Mouse (Mus musculus) MEL (cell line): Measurements from ENCODE around the gene Nbas. TPM values are rescaled to one million over a fixed set of nuclear protein-coding genes. Genes with fewer than 3 reads are reported as not detected.

Experiments
- DNase-seq: peaks from one replicate; pipeline ENCODE4 v3.0.0; 2011; ENCODE audit warnings: low read depth, low spot score
- H3K27ac ChIP-seq: 2 replicates; pipeline ENCODE4 v1.5.1; 2012; ENCODE audit warnings: low read depth, mild to moderate bottlenecking, control low read depth, low read length, moderate library complexity; ENCODE audit not compliant: control insufficient read depth
- H3K27me3 ChIP-seq, 2 experiments: fragments of 150-350 bp in 1 of 2; sonication (generic) in 1 of 2; 2 replicates each; pipeline ENCODE4 v1.6.1; 2012; ENCODE audit warnings: low read length in 2 of 2, mild to moderate bottlenecking in 2 of 2, improper control_type of control experiment in 1 of 2, moderate library complexity in 1 of 2; ENCODE audit not compliant: insufficient read depth in 2 of 2, control insufficient read depth in 1 of 2
- H3K36me3 ChIP-seq, 2 experiments: 2 replicates each; pipeline ENCODE4 v1.6.1; 2012 to 2014; ENCODE audit warnings: low read length in 2 of 2, improper control_type of control experiment in 1 of 2, inconsistent platforms in 1 of 2, mild to moderate bottlenecking in 1 of 2; ENCODE audit not compliant: insufficient read depth in 2 of 2, control insufficient read depth in 1 of 2
- H3K4me1 ChIP-seq, 2 experiments: fragments of 150-350 bp in 1 of 2; sonication (generic) in 1 of 2; 2 replicates each; pipeline ENCODE4 v1.6.1; 2012; ENCODE audit warnings: low read length in 2 of 2, improper control_type of control experiment in 1 of 2, mild to moderate bottlenecking in 1 of 2; ENCODE audit not compliant: insufficient read depth in 2 of 2, control insufficient read depth in 1 of 2
- H3K4me3 ChIP-seq, 2 experiments: fragments of 150-350 bp in 1 of 2; sonication (generic) in 1 of 2; 2 replicates each; pipeline ENCODE4 v1.5.1; 2012; ENCODE audit warnings: low read depth in 2 of 2, low read length in 2 of 2, mild to moderate bottlenecking in 2 of 2, moderate library complexity in 2 of 2, control low read depth in 1 of 2, improper control_type of control experiment in 1 of 2; ENCODE audit not compliant: control insufficient read depth in 1 of 2, insufficient read depth in 1 of 2
- H3K79me2 ChIP-seq: 2 replicates; pipeline ENCODE4 v1.6.1; 2012; ENCODE audit warnings: mild to moderate bottlenecking, low read length, moderate library complexity; ENCODE audit not compliant: control insufficient read depth, poor library complexity, insufficient read depth
- H3K9ac ChIP-seq: 2 replicates; pipeline ENCODE4 v1.6.1; 2012; ENCODE audit warnings: low read depth, mild to moderate bottlenecking, control low read depth, low read length, moderate library complexity; ENCODE audit not compliant: control insufficient read depth, poor library complexity, severe bottlenecking
- H3K9me3 ChIP-seq: fragments of 150-350 bp; sonication (generic); replicated peaks from 2 replicates; pipeline ENCODE4 v1.6.1; 2012; ENCODE audit warnings: mild to moderate bottlenecking, low read length, improper control_type of control experiment, moderate library complexity; ENCODE audit not compliant: insufficient read depth
- BHLHE40 ChIP-seq: IDR thresholded peaks from 2 replicates; pipeline ENCODE4 v1.6.1; 2012; ENCODE audit warnings: low read depth, mild to moderate bottlenecking, inconsistent platforms, low read length, improper control_type of control experiment, borderline replicate concordance
- CHD1 ChIP-seq: IDR thresholded peaks from 2 replicates; pipeline ENCODE4 v1.6.1; 2012; ENCODE audit warnings: low read depth, mild to moderate bottlenecking, inconsistent platforms, low read length, improper control_type of control experiment
- E2F4 ChIP-seq: IDR thresholded peaks from 2 replicates; pipeline ENCODE4 v1.6.1; 2011; ENCODE audit warnings: low read depth, low read length, improper control_type of control experiment, borderline replicate concordance
- EP300 ChIP-seq, 2 experiments: IDR thresholded peaks; 2 replicates each; pipeline ENCODE4 v1.6.1; 2011; ENCODE audit warnings: improper control_type of control experiment in 2 of 2, low read length in 2 of 2, low read depth in 1 of 2, mild to moderate bottlenecking in 1 of 2
- GABPA ChIP-seq: IDR thresholded peaks from 2 replicates; pipeline ENCODE4 v1.6.1; 2012; ENCODE audit warnings: low read depth, mild to moderate bottlenecking, inconsistent platforms, low read length, improper control_type of control experiment, moderate library complexity
- GATA1 ChIP-seq: IDR thresholded peaks from 2 replicates; pipeline ENCODE4 v1.6.1; 2011; ENCODE audit warnings: low read depth, low read length, improper control_type of control experiment
- HCFC1 ChIP-seq: IDR thresholded peaks from 2 replicates; pipeline ENCODE4 v1.6.1; 2012; ENCODE audit warnings: low read depth, mild to moderate bottlenecking, inconsistent platforms, low read length, improper control_type of control experiment, moderate library complexity
- JUND ChIP-seq: IDR thresholded peaks from 2 replicates; pipeline ENCODE4 v1.6.1; 2011; ENCODE audit warnings: low read depth, mild to moderate bottlenecking, improper control_type of control experiment, low read length
- MAX ChIP-seq: IDR thresholded peaks from 2 replicates; pipeline ENCODE4 v1.6.1; 2011; ENCODE audit warnings: low read length, improper control_type of control experiment
- MAZ ChIP-seq: IDR thresholded peaks from 2 replicates; pipeline ENCODE4 v1.6.1; 2012; ENCODE audit warnings: low read depth, mild to moderate bottlenecking, inconsistent platforms, low read length, improper control_type of control experiment
- MEF2A ChIP-seq: IDR thresholded peaks from 2 replicates; pipeline ENCODE4 v1.6.1; 2014; ENCODE audit warnings: low read depth, mild to moderate bottlenecking, inconsistent platforms, low read length, improper control_type of control experiment; ENCODE audit not compliant: poor library complexity, insufficient replicate concordance, severe bottlenecking; ENCODE audit errors: extremely low read depth
- MXI1 ChIP-seq: IDR thresholded peaks from 2 replicates; pipeline ENCODE4 v1.6.1; 2011; ENCODE audit warnings: mild to moderate bottlenecking, low read depth, low read length, improper control_type of control experiment
- MYB ChIP-seq: IDR thresholded peaks from 2 replicates; pipeline ENCODE4 v1.6.1; 2011; ENCODE audit warnings: mild to moderate bottlenecking, low read depth, low read length, improper control_type of control experiment
- MYC ChIP-seq: IDR thresholded peaks from 2 replicates; pipeline ENCODE4 v1.6.1; 2011; ENCODE audit warnings: low read depth, mild to moderate bottlenecking, low read length, improper control_type of control experiment, moderate library complexity
- NELFE ChIP-seq: IDR thresholded peaks from 2 replicates; pipeline ENCODE4 v1.6.1; 2011; ENCODE audit warnings: low read depth, low read length, improper control_type of control experiment
- POLR2AphosphoS5 ChIP-seq: IDR thresholded peaks from 2 replicates; pipeline ENCODE4 v1.6.1; 2012; ENCODE audit warnings: low read depth, borderline replicate concordance, mild to moderate bottlenecking, inconsistent platforms, low read length, moderate library complexity, mixed read lengths
- RAD21 ChIP-seq: IDR thresholded peaks from 2 replicates; pipeline ENCODE4 v1.6.1; 2011; ENCODE audit warnings: mild to moderate bottlenecking, low read depth, low read length, improper control_type of control experiment
- TBP ChIP-seq: IDR thresholded peaks from 2 replicates; pipeline ENCODE4 v1.8.0; 2011; ENCODE audit warnings: low read depth, low read length, improper control_type of control experiment
- UBTF ChIP-seq: IDR thresholded peaks from 2 replicates; pipeline ENCODE4 v1.6.1; 2012; ENCODE audit warnings: low read depth, mild to moderate bottlenecking, inconsistent platforms, low read length, improper control_type of control experiment, moderate library complexity, borderline replicate concordance; ENCODE audit not compliant: insufficient read depth
- USF1 ChIP-seq: IDR thresholded peaks from 2 replicates; pipeline ENCODE4 v1.6.1; 2014; ENCODE audit warnings: low read depth, mild to moderate bottlenecking, inconsistent platforms, low read length, improper control_type of control experiment, moderate library complexity
- USF2 ChIP-seq, 2 experiments: IDR thresholded peaks; 2 replicates each; pipeline ENCODE4 v1.6.1; 2011 to 2012; ENCODE audit warnings: improper control_type of control experiment in 2 of 2, low read length in 2 of 2, borderline replicate concordance in 1 of 2, inconsistent platforms in 1 of 2, low read depth in 1 of 2, mild to moderate bottlenecking in 1 of 2; ENCODE audit not compliant: insufficient read depth in 1 of 2
- ZC3H11A ChIP-seq: IDR thresholded peaks from 2 replicates; pipeline ENCODE4 v1.6.1; 2012; ENCODE audit warnings: low read depth, mild to moderate bottlenecking, inconsistent platforms, low read length, improper control_type of control experiment
- ZKSCAN1 ChIP-seq: IDR thresholded peaks from 2 replicates; pipeline ENCODE4 v1.6.1; 2012; ENCODE audit warnings: low read depth, mild to moderate bottlenecking, inconsistent platforms, low read length, improper control_type of control experiment, moderate library complexity
- ZNF384 ChIP-seq: IDR thresholded peaks from 2 replicates; pipeline ENCODE4 v1.6.1; 2012; ENCODE audit warnings: low read depth, mild to moderate bottlenecking, inconsistent platforms, low read length, improper control_type of control experiment
- polyA plus RNA-seq, 2 experiments: library from polyadenylated mRNA; stranded (reverse) in 1 of 2; unstranded in 1 of 2; fragments of >175 nt in 1 of 2; fragments of >200 nt in 1 of 2; gene quantifications; 2 replicates each; pipeline versions ENCODE4 v1.2.1 to v1.2.4; 2012; ENCODE audit warnings: low replicate concordance in 2 of 2, low read depth in 1 of 2; ENCODE audit not compliant: insufficient read length in 2 of 2, insufficient read depth in 1 of 2, missing spikeins in 1 of 2
- total RNA-seq: library from RNA; depleted of rRNA; stranded (reverse); fragments of 300-350 nt; gene quantifications from 2 replicates; pipeline ENCODE4 v1.2.3, GENCODE M21; 2012

Nbas gene
- total and polyA plus RNA-seq, 3 experiments = 24.2 to 25.7 TPM; not detected in 1

DNA sequence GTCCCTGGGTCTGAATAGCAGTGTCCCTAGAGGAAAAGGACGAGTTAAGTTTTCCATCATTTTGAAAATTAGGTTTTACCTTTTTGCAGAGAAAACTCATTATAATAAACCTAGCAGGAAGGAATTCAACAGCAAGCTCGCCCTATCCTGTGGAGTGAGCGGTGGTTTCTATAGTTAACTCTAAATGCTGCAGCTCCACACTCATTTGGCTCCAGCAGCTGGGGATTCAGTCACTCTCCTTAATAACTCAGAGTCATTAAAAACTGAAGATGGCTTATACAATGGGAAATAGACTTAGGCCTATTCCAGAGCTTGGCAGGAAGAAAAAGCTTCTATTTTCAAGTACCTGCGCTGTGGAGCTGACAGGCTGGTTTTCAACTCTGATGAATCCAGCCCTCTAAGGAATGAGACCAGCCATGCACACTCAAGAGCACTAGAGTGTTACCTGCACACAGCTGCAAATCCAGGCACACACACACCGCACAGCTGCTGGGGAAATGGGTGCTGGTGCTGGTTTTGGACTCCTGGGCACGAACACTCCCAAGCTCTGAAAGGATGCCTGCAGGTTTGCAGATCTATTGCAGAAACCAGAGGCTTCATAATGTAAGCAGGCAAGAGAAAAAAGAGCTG, 316.7 kb downstream of the Nbas start:
- no peak for DNase-seq
- Histone ChIP-seq H3K79me2 (no peaks in the 10 kb centered on the region), H3K4me1 (no peaks in the 10 kb centered on the region), H3K9ac (no peak overlapping the region), H3K4me3 (no peak overlapping the region), H3K27ac (no peak overlapping the region), H3K9me3 (no peaks in the 10 kb centered on the region), H3K36me3 (no peaks in the 10 kb centered on the region), H3K27me3 (no peaks in the 10 kb centered on the region)
- TF ChIP-seq MXI1 (no peak), MYC (no peak), BHLHE40 (no peak), CHD1 (no peak), HCFC1 (no peak), ZNF384 (no peak), E2F4 (no peak), USF1 (no peak), JUND (no peak), MEF2A (no peak), NELFE (no peak), MAZ (no peak), POLR2AphosphoS5 (no peak), GABPA (no peak), ZC3H11A (no peak), TBP (no peak), MYB (no peak), MAX (no peak)

- Histone ChIP-seq H3K4me3 (no peak overlapping the region), H3K9me3 (no peaks in the 10 kb centered on the region), H3K27me3 (no peaks in the 10 kb centered on the region), H3K27ac (no peak overlapping the region), H3K4me1 (no peaks in the 10 kb centered on the region), H3K36me3 (no peaks in the 10 kb centered on the region), H3K79me2 (no peaks in the 10 kb centered on the region), H3K9ac (no peak overlapping the region)
- DNase-seq = no peak
- no peak for TF ChIP-seq USF1
- TF ChIP-seq NELFE = no peak
- TF ChIP-seq USF2 (IDR thresholded peaks at IDR 0.05; ENCODE audit: borderline replicate concordance in 1 of 2, insufficient read depth in 1 of 2, low read depth in 1 of 2, low read length in 2 of 2) = no peak
- TF ChIP-seq ZKSCAN1 = no peak
- no peak for TF ChIP-seq E2F4
- no peak for TF ChIP-seq ZNF384
- no peak for TF ChIP-seq GATA1
- TF ChIP-seq EP300 (IDR thresholded peaks at IDR 0.05; ENCODE audit: low read depth in 1 of 2, low read length in 2 of 2) = no peak
- TF ChIP-seq GABPA = no peak
- no peak for TF ChIP-seq UBTF
- no peak for TF ChIP-seq RAD21
- no peak for TF ChIP-seq BHLHE40
- no peak for TF ChIP-seq POLR2AphosphoS5
- TF ChIP-seq TBP = no peak
- no peak for TF ChIP-seq JUND
- no peak for TF ChIP-seq MAZ
- TF ChIP-seq MYC = no peak
- TF ChIP-seq MYB = no peak
Measured at GRCm38 (mm10) chr12:13587675-13588074, 318.7 kb downstream of the Nbas start.
